Mouse (Mus musculus) liver, adult 2 months (tissue): Measurements from ENCODE around the gene Slc25a41. TPM values are rescaled to one million over a fixed set of nuclear protein-coding genes. Genes with fewer than 3 reads are reported as not detected.
A peak's percentile ranks its signal among the peaks of the same experiment; 100 is the strongest.

Source experiments
- DNase-seq: peaks from one replicate; pipeline ENCODE4 v3.0.0-alpha.2; 2011; ENCODE audit warnings: low read depth, low spot score; ENCODE audit errors: extremely low read depth
- H3K27ac ChIP-seq: fragments of 200-500 bp; replicated peaks from 2 replicates; pipeline ENCODE4 v1.5.1; 2012; ENCODE audit warnings: low read depth, mild to moderate bottlenecking, control low read depth, inconsistent platforms, low read length; ENCODE audit not compliant: insufficient read depth
- H3K27me3 ChIP-seq: fragments of 200-500 bp; 2 replicates; pipeline ENCODE4 v1.6.1; 2012; ENCODE audit warnings: mild to moderate bottlenecking, moderate library complexity, low read length, inconsistent platforms; ENCODE audit not compliant: control insufficient read depth, insufficient read depth
- H3K36me3 ChIP-seq: fragments of 200-500 bp; 2 replicates; pipeline ENCODE4 v1.6.1; 2012; ENCODE audit warnings: low read length, inconsistent platforms; ENCODE audit not compliant: control insufficient read depth, insufficient read depth
- H3K4me1 ChIP-seq: fragments of 200-500 bp; 2 replicates; pipeline ENCODE4 v1.6.1; 2011; ENCODE audit warnings: low read length; ENCODE audit not compliant: control insufficient read depth, insufficient read depth
- H3K4me3 ChIP-seq: fragments of 200-500 bp; 2 replicates; pipeline ENCODE4 v1.5.1; 2011; ENCODE audit warnings: low read depth, mild to moderate bottlenecking, control low read depth, low read length, moderate library complexity; ENCODE audit not compliant: insufficient read depth
- H3K79me2 ChIP-seq: fragments of 200-500 bp; 2 replicates; pipeline ENCODE4 v1.6.1; 2012; ENCODE audit warnings: inconsistent platforms, mild to moderate bottlenecking, low read length, moderate library complexity; ENCODE audit not compliant: control insufficient read depth, insufficient read depth
- H3K9ac ChIP-seq: fragments of 200-500 bp; 2 replicates; pipeline ENCODE4 v1.6.1; 2012; ENCODE audit warnings: low read depth, mild to moderate bottlenecking, control low read depth, inconsistent platforms, low read length
- CTCF ChIP-seq: fragments of 200-500 bp; IDR thresholded peaks from 2 replicates; pipeline ENCODE4 v1.5.1; 2011; ENCODE audit warnings: low read depth, low read length, control low read depth
- POLR2A ChIP-seq: fragments of 200-500 bp; IDR thresholded peaks from 2 replicates; pipeline ENCODE4 v1.6.1; 2011; ENCODE audit warnings: low read length, control low read depth; ENCODE audit not compliant: insufficient read depth; ENCODE audit errors: extremely low read depth
- WGBS: fragments of 180-500 bp; shearing (Covaris S2); methylation state at CpG from one replicate; pipeline ENCODE4 v1.1.7; 2018; 5-methylcytosine and 5-hydroxymethylcytosine counted together
- polyA plus RNA-seq: library from polyadenylated mRNA; depleted of rRNA; stranded (reverse); fragments of >200 nt; gene quantifications from 2 replicates; pipeline ENCODE4 v1.2.3, GENCODE M21; 2012
- total RNA-seq: library from RNA; depleted of rRNA; stranded (reverse); fragments of >200 nt; gene quantifications from 2 replicates; pipeline ENCODE4 v1.2.3, GENCODE M21; 2014

Slc25a41 gene
- total and polyA plus RNA-seq, 2 experiments: not detected

DNA sequence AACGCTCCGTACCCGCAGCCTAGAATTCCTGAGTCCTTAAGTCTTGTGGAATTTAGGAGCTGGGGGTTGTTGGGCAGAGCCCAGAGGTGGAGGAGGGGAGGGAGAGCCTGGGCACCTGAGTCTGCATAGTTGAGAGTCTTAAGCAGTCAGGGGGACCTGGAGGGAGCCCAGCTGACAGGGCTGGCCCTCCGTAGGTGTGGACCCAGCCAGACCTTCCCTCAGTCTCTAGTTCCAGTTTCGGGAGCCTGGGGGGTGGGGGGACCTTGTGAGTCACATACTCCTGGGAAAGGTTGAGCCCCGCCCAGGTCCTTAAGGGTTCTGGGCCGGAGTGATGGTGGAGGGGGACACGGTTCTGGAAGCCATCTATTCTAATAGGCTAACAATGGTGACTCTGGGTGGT is 21.6 kb upstream of the Slc25a41 start:
- Histone ChIP-seq H3K4me1 (peaks cover 10% of the 10 kb centered on the region), H3K79me2 (peaks cover 4% of the 10 kb centered on the region; the same call in 1 of the 2 replicates), H3K9ac (peak overlapping the region; percentile 21; the same call in 1 of the 2 replicates), H3K27ac (no peak overlapping the region), H3K36me3 (no peaks in the 10 kb centered on the region), H3K4me3 (peak overlapping the region; percentile 43), H3K27me3 (no peaks in the 10 kb centered on the region)
- WGBS: 26% methylated on average over 8 of the region's 8 CpGs
- TF ChIP-seq POLR2A (no peak), CTCF (no peak)
- no peak for DNase-seq

DNA sequence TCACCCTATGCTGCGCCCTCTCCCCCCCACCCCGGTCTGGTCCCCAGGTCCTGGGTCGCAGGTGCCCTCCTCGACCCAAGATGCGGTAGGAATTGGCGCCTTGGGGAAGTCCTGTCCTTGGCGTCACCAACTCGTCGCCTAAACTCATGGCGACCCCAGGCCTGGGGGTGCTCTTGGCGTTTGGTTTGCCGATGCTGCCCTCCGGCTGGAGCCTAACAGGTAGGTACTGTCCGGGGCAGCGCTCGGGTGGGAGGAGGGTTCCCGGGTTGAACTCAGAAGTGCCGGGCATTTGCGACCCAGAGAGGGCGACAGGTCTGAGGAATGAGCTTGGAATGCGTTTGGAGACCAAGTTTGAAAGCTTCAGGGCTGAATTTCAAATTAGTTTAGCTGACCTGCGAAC is 21.1 kb upstream of the Slc25a41 start:
- peak; percentile 27 for DNase-seq
- Histone ChIP-seq H3K27ac (peak overlapping the region; percentile 80), H3K79me2 (peaks cover 4% of the 10 kb centered on the region; the same call in 1 of the 2 replicates), H3K36me3 (no peaks in the 10 kb centered on the region; the same call in 1 of the 2 replicates), H3K27me3 (no peaks in the 10 kb centered on the region), H3K4me1 (peaks cover 13% of the 10 kb centered on the region), H3K9ac (peak overlapping the region; percentile 83), H3K4me3 (peak overlapping the region; percentile 78)
- 1% methylated on average over 22 of the region's 22 CpGs for WGBS
- TF ChIP-seq CTCF (no peak), POLR2A (no peak)

DNA sequence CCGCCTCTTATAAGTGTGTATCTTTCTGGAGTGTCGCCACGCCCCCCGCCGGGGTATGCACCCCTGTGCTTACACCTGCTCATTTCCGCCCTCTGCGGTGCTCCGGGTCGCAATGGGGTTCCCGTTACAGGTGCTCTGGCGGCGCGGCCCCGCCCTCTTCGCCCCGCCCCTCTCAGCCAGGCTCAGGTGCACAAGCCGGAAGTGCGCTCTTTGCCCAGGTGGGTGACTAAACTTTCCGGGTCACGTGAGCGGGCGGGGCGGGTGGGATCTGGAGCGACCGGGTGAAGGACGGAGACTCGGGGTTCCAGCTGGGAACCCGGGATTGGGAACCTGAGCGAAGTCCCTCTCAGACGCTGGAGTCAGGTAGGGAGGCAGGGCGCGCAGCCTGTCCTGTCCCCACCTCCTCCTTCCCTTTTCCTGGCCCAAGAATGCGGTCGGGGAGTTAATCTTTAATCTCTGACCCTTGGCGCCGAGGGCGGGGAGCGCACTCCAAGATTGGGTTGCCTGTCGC is 20.6 kb upstream of the Slc25a41 start:
- no peaks in the 10 kb centered on the region for H3K27me3 ChIP-seq
- TF ChIP-seq POLR2A (0 out of 2 replicates have a peak, but pooled peaks have one; percentile 19), CTCF (no peak)
- under 1% methylated on average over 39 of the region's 39 CpGs for WGBS
- peak overlapping the region; percentile 80 for H3K27ac ChIP-seq
- peaks cover 4% of the 10 kb centered on the region; the same call in 1 of the 2 replicates for H3K79me2 ChIP-seq
- H3K9ac ChIP-seq: peak overlapping the region; percentile 83
- peaks cover 14% of the 10 kb centered on the region for H3K4me1 ChIP-seq
- H3K4me3 ChIP-seq: peak overlapping the region; percentile 78
- no peaks in the 10 kb centered on the region; the same call in 1 of the 2 replicates for H3K36me3 ChIP-seq
- peak; percentile 74 for DNase-seq

DNA sequence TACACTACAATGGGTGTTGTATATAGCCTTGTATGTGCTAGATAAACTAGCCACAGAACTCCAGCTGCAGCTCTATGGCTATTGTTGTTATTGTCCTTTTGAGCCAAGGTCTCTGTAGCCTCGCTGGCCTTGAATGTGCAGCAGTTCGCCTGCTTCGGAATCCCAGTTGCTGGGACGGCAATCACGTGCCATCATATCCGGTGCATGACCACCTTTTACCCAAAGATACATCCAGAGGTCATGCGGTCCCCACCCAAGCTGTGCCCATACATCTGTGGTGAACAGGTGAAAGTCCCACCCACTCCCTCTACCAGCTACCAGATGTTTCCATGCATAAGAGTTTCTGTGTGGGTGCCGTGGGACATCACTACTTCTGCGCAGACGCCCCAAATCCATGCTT is 19.6 kb upstream of the Slc25a41 start:
- H3K36me3 ChIP-seq: no peaks in the 10 kb centered on the region; the same call in 1 of the 2 replicates
- no peak overlapping the region for H3K9ac ChIP-seq
- WGBS: 51% methylated on average over 10 of the region's 10 CpGs
- peaks cover 17% of the 10 kb centered on the region for H3K4me1 ChIP-seq
- no peak for DNase-seq
- no peaks in the 10 kb centered on the region for H3K27me3 ChIP-seq
- TF ChIP-seq CTCF: no peak
- no peak for TF ChIP-seq POLR2A
- H3K79me2 ChIP-seq: peaks cover 4% of the 10 kb centered on the region; the same call in 1 of the 2 replicates
- H3K4me3 ChIP-seq: no peak overlapping the region
- no peak overlapping the region for H3K27ac ChIP-seq

GRCm38 (mm10) chr17:57060231-57060801 is 18.9 kb upstream of the Slc25a41 start:
- under 1% methylated on average over 44 of the region's 44 CpGs for WGBS
- TF ChIP-seq CTCF (peak; percentile 83), POLR2A (no peak)
- Histone ChIP-seq H3K36me3 (no peaks in the 10 kb centered on the region; the same call in 1 of the 2 replicates), H3K4me1 (peaks cover 21% of the 10 kb centered on the region), H3K79me2 (peaks cover 4% of the 10 kb centered on the region; the same call in 1 of the 2 replicates), H3K27ac (peak overlapping the region; percentile 46), H3K27me3 (no peaks in the 10 kb centered on the region), H3K4me3 (peak overlapping the region; percentile 92), H3K9ac (peak overlapping the region; percentile 19; the same call in 1 of the 2 replicates)
- peak; percentile 95 for DNase-seq

DNA sequence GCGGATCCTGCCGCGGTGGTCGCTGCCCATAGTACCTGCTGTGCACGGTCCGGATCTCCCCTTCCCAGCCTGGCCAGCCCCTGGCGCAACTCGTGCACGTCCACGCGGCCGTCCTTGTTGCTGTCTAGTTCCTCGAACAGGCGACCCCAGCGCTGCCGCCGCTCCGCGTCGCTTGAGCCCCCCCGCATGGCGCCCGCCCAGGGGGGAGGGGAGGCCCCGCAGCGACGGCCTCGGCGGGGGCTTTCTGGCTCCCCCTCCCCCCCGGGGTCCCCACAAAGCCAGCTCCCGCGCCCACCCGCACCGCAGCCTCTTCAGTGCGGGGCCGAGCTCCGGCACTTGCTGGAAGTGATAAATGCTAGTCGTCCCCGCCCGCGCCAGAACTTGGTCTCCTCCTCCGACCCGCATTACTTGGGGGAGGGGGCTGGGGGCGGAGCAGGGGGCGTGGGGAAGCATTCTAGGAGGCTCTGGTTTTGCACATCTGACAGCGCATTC is 18.1 kb upstream of the Slc25a41 start, which contains the start of gene Slc25a23:
Gene Slc25a23 (minus strand): TSS at position 378 of the 492 bp plus-strand sequence.
- under 1% methylated on average over 45 of the region's 45 CpGs for WGBS
- Histone ChIP-seq H3K4me1 (peaks cover 21% of the 10 kb centered on the region), H3K36me3 (peaks cover 2% of the 10 kb centered on the region), H3K27ac (peak within 1 kb of the TSS; percentile 93), H3K9ac (peak within 1 kb of the TSS; percentile 97), H3K27me3 (no peaks in the 10 kb centered on the region), H3K4me3 (peak within 1 kb of the TSS; percentile 92), H3K79me2 (peaks cover 4% of the 10 kb centered on the region; the same call in 1 of the 2 replicates)
- TF ChIP-seq POLR2A (0 out of 2 replicates have a peak, but pooled peaks have one; percentile 28), CTCF (no peak)
- no peak for DNase-seq
